Mouse (Mus musculus) lung, embryonic 14.5 days (tissue): ENCODE data around the gene Rab27a. TPM values are rescaled to one million over a fixed set of nuclear protein-coding genes. Genes with fewer than 3 reads are reported as not detected.

Experiments
- ATAC-seq: fragments of 200-750 bp; cut with Nextera tagmentation; 2 replicates; pipeline ENCODE4 v1.8.0; 2017; ENCODE audit warnings: mild to moderate bottlenecking, moderate TSS enrichment, moderate library complexity; ENCODE audit not compliant: insufficient read depth
- DNase-seq: peaks from one replicate; pipeline ENCODE4 v3.0.0-alpha.2; 2015
- H3K27ac ChIP-seq: fragments of 300-500 bp; sonication (generic); 2 replicates; pipeline ENCODE4 v1.5.1; 2014; ENCODE audit warnings: low read depth, mild to moderate bottlenecking, moderate library complexity
- H3K27me3 ChIP-seq: fragments of 300-500 bp; sonication (generic); 2 replicates; pipeline ENCODE4 v1.6.1; 2014; ENCODE audit warnings: low read length, control low read depth; ENCODE audit not compliant: insufficient read depth
- H3K36me3 ChIP-seq: fragments of 300-500 bp; sonication (generic); 2 replicates; pipeline ENCODE4 v1.6.1; 2014; ENCODE audit warnings: control low read depth; ENCODE audit not compliant: insufficient read depth
- H3K4me1 ChIP-seq: fragments of 300-500 bp; sonication (generic); 2 replicates; pipeline ENCODE4 v1.6.1; 2014; ENCODE audit warnings: antibody characterized with exemption, control low read depth; ENCODE audit not compliant: insufficient read depth
- H3K4me2 ChIP-seq: fragments of 300-500 bp; sonication (generic); 2 replicates; pipeline ENCODE4 v1.6.1; 2014; ENCODE audit warnings: mild to moderate bottlenecking
- H3K4me3 ChIP-seq: fragments of 300-500 bp; sonication (generic); 2 replicates; pipeline ENCODE4 v1.5.1; 2014; ENCODE audit warnings: low read depth, low read length
- H3K9ac ChIP-seq: fragments of 300-500 bp; sonication (generic); 2 replicates; pipeline ENCODE4 v1.6.1; 2014
- H3K9me3 ChIP-seq: fragments of 300-500 bp; sonication (generic); 2 replicates; pipeline ENCODE4 v1.6.1; 2016; ENCODE audit warnings: low read depth, low read length, control low read depth
- CTCF ChIP-seq: IDR thresholded peaks from 2 replicates; pipeline ENCODE4 v1.5.1; 2016; ENCODE audit warnings: antibody characterized with exemption, low read depth
- WGBS: fragments of 180-500 bp; shearing (Covaris S2); extraction: QIAGEN DNeasy Blood & Tissue Kit; methylation state at CpG from one replicate; pipeline ENCODE4 v1.1.7; 2014; 5-methylcytosine and 5-hydroxymethylcytosine counted together
- polyA plus RNA-seq: library from polyadenylated mRNA; unstranded; fragments of >200 nt; fragmentation: Nextera tagmentation; extraction: Ambion mirVana; gene quantifications from 2 replicates; pipeline ENCODE4 v1.2.1, GENCODE M21; 2014

The Rab27a gene
- polyA plus RNA-seq, 1 experiment from 2014 or later: 1.8 TPM

DNA sequence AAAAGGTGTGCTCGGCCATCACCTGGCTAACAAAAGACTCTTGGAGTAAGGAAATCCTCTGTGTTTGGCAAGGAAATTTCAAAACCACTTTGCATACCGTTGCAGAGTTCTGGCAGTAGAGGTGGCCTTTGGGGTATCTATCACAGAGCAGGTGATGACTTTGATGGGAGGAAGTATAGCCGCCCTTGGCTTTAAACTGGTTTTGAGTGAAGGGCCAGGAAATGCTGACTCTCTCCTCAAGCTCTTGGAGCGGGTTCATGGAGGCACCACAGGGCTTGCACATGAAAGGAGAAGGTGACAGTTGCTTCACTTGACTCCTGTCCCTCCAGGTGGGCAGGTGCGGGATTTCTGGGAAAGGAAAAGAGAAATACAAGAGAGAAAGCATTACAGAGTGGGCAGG, 42.9 kb downstream of the Rab27a start:
- H3K4me3 ChIP-seq: no peak overlapping the region
- no peak for DNase-seq
- H3K9me3 ChIP-seq: no peaks in the 10 kb centered on the region
- 64% methylated on average over 5 of the region's 5 CpGs for WGBS
- H3K4me2 ChIP-seq: no peak overlapping the region
- no peak overlapping the region for H3K9ac ChIP-seq
- no peaks in the 10 kb centered on the region for H3K36me3 ChIP-seq
- no peaks in the 10 kb centered on the region for H3K4me1 ChIP-seq
- H3K27me3 ChIP-seq: no peaks in the 10 kb centered on the region
- TF ChIP-seq CTCF: no peak
- ATAC-seq: no peak
- no peak overlapping the region for H3K27ac ChIP-seq

DNA sequence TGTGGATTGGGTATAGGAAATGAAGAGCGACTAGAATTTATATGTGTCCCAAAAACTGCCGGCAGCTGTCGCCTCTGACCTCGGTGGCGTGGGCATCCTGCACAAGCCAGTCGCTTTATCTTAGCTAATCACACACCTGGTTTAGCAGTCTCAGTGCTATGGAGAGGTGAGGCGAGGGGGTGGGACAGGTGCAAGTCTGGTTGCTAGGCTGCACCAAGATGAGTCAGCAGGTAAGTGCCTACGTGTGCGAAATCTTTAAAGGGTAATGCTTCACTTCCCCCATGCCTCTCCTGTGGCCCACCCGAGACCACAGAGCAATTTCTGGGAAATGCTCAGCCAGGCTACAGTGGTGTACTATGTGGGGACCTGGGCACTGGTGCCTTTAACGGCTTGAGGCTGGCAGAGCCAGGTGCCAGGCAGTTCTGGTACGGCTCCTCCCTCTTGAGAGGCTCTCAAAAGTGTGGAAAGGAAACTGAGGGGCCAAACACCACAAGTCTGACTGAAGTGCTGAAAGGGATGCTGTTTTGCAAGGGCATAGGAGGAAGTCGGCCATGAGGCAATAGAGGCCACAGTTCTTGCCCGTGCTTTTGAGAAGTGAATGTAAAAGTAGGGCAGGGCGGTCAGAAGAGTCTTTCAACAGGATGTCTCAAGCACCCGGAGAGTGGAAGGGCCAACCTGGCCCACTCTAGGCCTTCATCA, 44.7 kb downstream of the Rab27a start:
- Histone ChIP-seq H3K27ac (0 out of 2 replicates have a peak overlapping the region, but pooled peaks have one; percentile 5), H3K9me3 (no peaks in the 10 kb centered on the region), H3K4me1 (no peaks in the 10 kb centered on the region), H3K4me2 (0 out of 2 replicates have a peak overlapping the region, but pooled peaks have one; percentile 31), H3K27me3 (no peaks in the 10 kb centered on the region), H3K9ac (no peak overlapping the region), H3K36me3 (no peaks in the 10 kb centered on the region), H3K4me3 (no peak overlapping the region)
- no peak for TF ChIP-seq CTCF
- 54% methylated on average over 16 of the region's 16 CpGs for WGBS
- peak; percentile 33 for DNase-seq
- peak; percentile 44 for ATAC-seq

DNA sequence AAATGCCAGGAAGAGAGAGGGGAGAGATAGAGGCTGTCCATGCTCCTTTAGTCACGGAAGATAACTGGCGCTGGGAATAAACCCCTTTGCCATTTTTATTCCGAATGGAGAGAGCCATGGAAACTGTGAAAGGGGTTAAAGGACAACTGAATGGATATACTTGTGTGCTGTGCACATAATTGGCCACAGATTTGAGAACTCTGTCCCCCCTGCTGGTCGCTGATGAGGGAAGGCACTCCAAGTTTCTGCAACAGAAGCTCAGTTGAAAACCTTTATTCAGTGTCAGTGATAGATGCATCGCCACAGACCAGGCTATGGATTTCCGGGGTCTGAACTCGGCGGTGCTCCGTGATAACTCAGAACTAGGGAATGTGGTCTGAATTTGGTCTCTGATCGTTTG, 45.5 kb downstream of the Rab27a start:
- Histone ChIP-seq H3K9me3 (no peaks in the 10 kb centered on the region), H3K27me3 (no peaks in the 10 kb centered on the region), H3K9ac (no peak overlapping the region), H3K4me1 (no peaks in the 10 kb centered on the region), H3K27ac (0 out of 2 replicates have a peak overlapping the region, but pooled peaks have one; percentile 5), H3K4me3 (no peak overlapping the region), H3K4me2 (no peak overlapping the region), H3K36me3 (no peaks in the 10 kb centered on the region)
- TF ChIP-seq CTCF: peak; percentile 21; the same call in 1 of the 2 replicates
- no peak for DNase-seq
- WGBS: 73% methylated on average over 10 of the region's 10 CpGs
- no peak for ATAC-seq

DNA sequence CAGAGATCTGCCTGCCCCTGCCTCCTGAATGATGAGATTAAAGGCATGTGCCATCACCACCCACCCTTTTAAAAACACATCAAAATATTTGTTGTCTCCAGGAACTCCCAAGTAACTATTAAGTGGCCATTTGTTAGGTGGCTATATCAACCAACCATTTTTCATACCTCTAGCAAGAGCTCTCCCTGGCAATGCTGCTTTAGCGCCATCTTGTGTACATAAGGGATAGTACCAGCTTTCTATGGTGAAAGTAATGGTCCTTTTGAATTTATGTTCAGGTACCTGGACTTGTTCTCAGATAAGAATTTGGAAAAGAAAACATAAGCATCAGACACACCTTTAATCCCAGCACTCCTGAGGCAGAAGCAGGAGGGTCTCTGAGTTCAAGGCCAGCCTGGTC, 47.1 kb downstream of the Rab27a start:
- Histone ChIP-seq H3K4me2 (no peak overlapping the region), H3K27ac (no peak overlapping the region), H3K4me3 (no peak overlapping the region), H3K36me3 (no peaks in the 10 kb centered on the region), H3K27me3 (no peaks in the 10 kb centered on the region), H3K4me1 (no peaks in the 10 kb centered on the region), H3K9me3 (no peaks in the 10 kb centered on the region), H3K9ac (no peak overlapping the region)
- ATAC-seq (peak; percentile 42; the same call in 1 of the 2 replicates), DNase-seq (peak; percentile 82)
- TF ChIP-seq CTCF: peak; percentile 92
- WGBS: 0% methylated on average over 1 of the region's 1 CpGs

- no peaks in the 10 kb centered on the region for H3K9me3 ChIP-seq
- DNase-seq (peak; percentile 65), ATAC-seq (peak; percentile 78; the same call in 1 of the 2 replicates)
- no peak overlapping the region for H3K9ac ChIP-seq
- WGBS: 20% methylated on average over 17 of the region's 17 CpGs
- H3K36me3 ChIP-seq: no peaks in the 10 kb centered on the region
- H3K4me3 ChIP-seq: no peak overlapping the region
- H3K27ac ChIP-seq: no peak overlapping the region
- H3K27me3 ChIP-seq: no peaks in the 10 kb centered on the region
- no peak for TF ChIP-seq CTCF
- no peaks in the 10 kb centered on the region for H3K4me1 ChIP-seq
- peak overlapping the region; percentile 27 for H3K4me2 ChIP-seq
Measured at GRCm38 (mm10) chr9:73094580-73094979, 49.9 kb downstream of the Rab27a start.

DNA sequence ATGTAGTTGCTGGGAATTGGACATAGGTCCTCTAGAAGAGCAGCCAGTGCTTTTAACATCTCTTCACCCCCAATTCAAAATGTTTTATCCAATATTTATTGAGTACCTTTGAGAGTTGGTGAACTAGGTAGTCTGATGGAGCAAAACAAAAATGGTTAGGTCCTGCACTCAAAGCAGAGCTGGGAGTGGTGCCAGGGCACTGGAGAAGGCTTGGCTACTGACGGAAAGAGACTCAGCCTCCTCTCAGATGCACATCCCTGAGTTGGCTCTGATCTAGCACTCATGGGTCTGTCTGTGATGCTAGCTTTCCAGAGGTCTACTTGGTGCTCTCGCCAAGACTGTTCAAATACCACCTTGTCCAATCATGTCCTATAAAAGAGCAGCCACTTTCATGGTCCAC, 53.2 kb downstream of the Rab27a start:
- Histone ChIP-seq H3K36me3 (no peaks in the 10 kb centered on the region), H3K4me2 (no peak overlapping the region), H3K9me3 (no peaks in the 10 kb centered on the region), H3K9ac (no peak overlapping the region), H3K27me3 (peaks cover 9% of the 10 kb centered on the region; the same call in 1 of the 2 replicates), H3K4me1 (no peaks in the 10 kb centered on the region), H3K4me3 (no peak overlapping the region), H3K27ac (no peak overlapping the region)
- ATAC-seq (no peak), DNase-seq (no peak)
- no peak for TF ChIP-seq CTCF
- WGBS: 72% methylated on average over 2 of the region's 2 CpGs

- H3K9ac ChIP-seq: no peak within 1 kb of the TSS
- WGBS: 83% methylated on average over 5 of the region's 5 CpGs
- peaks cover 17% of the 10 kb centered on the region; the same call in 1 of the 2 replicates for H3K27me3 ChIP-seq
- no peaks in the 10 kb centered on the region for H3K36me3 ChIP-seq
- H3K4me2 ChIP-seq: no peak within 1 kb of the TSS
- no peak within 1 kb of the TSS for H3K4me3 ChIP-seq
- DNase-seq (no peak), ATAC-seq (no peak)
- H3K27ac ChIP-seq: no peak within 1 kb of the TSS
- peaks cover 8% of the 10 kb centered on the region; the same call in 1 of the 2 replicates for H3K4me1 ChIP-seq
- no peak for TF ChIP-seq CTCF
- no peaks in the 10 kb centered on the region for H3K9me3 ChIP-seq
Measured at GRCm38 (mm10) chr9:73101536-73101935, 56.9 kb downstream of the Rab27a start, which contains the start of gene Khdc3. Gene Khdc3 (plus strand): TSS chr9:73101836.
